Mouse (Mus musculus): ENCODE results near the gene Scap.
"Not testable (repeated sequence)": the region's sequence is repeated elsewhere in the genome, so short reads cannot be mapped to it uniquely, and the experiment has no call there.

Gene Scap

DNA sequence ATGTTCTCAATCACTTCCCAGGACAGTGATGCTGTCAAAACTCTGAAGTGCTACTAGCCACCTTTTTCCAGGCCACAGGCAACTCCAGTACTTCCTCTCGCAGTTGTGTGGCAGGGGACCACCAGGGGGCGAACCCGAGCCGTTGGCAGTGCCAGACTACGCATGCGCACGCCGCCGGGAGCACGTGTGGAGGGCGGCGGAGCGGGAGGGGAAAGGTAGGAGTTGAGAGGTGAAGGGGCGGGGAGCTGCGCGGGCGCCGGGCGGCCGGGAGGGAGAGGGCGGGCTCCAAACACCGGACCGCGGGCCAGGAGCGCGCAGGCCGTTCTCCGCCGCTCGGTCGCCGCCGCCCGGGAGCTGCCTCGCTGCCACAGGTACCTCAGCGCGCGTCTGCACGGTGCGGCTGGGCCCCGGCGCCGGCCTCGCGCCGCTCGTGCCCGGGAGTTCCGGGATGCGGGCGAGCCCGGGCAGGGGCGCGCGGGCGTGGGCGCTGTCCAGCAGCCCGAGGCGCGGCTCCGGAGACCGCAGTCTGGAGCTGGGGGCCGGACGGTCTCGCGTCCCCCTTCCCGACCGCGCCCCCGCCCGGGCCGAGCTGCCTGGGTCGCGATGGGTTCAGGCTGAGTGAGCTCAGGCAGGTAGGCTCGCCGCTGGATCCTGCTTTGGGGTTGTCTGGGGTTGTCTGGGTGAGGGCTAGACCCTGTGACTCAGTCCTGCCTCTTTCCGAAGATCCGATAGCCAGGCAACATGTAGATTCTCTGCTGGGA is at the start of gene Scap:
Gene Scap (plus strand): TSS at position 154 of the 761 bp plus-strand sequence.
- peak; percentile 96 to 99 for DNase-seq

DNA sequence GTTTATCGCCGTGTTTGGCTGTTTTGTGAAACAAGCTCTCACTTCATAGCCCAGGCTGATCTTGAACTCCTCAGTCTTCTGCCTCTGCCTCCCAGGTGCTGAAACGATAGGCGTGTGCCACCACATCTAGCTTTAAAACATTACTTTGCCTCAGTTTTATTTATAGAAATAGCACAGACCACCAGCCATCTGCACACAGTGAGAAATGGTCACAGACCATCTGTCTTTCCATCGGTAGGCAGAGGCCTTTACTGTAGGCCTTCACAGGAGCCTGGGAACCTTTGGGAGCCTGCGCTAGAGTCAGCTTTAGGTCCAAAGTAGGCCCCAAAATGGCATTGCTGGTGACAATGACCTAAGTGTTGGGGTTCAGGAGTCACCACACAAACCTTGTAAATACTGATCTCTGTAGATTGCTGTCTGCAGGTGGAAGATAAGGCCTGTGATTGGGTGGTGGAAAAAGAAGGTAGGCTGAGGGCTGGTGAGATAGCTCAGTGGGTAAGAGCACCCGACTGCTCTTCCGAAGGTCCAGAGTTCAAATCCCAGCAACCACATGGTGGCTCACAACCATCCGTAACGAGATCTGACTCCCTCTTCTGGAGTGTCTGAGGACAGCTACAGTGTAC is 48.9 kb upstream of the Scap start:
- DNase-seq = no peak

DNA sequence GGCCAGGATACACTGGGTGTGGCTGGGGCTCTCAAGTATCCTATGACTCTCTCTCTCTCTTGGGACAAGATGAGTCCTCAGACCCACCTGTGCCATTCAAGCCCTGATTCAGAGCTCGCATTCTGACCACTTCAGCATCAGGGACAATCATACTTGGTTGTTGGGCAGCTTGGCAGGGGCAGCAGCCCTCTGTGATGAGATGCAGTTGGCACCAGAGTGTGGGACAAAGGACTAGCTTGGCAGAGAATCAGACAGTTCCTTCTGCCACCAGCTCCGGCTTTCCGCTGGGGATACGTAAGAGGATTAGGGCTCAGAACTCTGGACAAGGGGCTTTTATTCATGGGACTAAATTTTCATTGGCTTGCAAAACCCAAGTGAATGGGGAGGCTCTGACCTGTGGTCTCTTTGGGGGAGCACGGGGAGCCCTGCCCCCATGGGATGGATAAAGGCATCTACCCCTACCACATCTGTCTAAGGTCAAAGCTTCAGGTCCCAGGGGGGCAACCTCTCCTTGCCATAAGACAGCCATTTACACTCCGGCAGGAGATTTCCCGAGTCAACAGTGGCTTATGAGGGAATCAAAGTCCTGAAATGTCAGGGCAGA is 45.7 kb upstream of the Scap start:
- no peak for DNase-seq

DNA sequence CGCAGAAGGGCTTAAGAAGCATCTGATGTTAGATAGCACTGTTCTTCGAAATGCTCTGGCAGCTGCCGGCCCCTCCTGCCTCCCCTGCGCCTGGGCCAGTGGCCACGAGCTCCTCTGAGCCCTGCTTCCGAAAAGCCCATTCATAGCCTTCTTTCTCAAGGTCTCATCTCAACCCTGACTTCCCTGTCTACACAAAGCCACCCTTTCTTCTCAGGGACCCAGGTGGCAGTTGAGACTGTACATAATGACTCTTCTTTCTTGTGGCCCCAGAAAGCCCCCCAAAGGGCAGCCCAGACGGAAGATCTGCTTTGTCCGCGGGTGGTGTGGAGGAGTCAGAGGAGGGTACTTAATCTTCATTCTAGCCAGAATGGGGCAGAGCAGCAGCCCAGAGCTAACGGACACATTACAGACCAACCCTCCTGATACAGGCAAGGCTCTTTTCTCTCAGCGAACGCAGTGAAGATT is 39.8 kb upstream of the Scap start:
- no peak for DNase-seq

DNA sequence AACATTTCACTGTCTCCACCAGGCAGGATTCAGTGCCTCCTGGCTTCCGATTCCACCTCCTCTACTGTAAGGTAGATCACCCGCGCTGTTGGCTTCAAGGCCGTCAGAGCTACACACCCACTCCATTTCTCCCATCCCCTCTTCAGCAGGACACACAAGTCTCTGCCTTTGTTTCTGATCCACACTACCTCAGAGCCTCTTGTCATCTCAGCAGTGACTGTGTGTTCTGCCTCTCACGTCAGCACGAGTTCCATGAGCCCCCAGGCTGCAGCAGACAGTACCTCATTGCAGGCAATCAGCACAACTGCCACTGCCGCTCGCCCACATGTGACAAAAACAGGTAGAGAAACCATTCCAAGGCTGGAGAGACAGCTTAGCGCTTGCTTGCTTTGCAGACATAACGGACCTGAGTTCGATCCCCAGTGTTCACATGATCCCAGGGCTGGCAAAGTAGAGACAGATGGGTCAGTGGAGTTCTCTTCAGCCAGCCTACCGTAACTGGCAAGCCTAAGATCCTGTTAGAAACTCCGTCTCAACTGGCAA is 39.1 kb upstream of the Scap start:
- no peak for DNase-seq

DNA sequence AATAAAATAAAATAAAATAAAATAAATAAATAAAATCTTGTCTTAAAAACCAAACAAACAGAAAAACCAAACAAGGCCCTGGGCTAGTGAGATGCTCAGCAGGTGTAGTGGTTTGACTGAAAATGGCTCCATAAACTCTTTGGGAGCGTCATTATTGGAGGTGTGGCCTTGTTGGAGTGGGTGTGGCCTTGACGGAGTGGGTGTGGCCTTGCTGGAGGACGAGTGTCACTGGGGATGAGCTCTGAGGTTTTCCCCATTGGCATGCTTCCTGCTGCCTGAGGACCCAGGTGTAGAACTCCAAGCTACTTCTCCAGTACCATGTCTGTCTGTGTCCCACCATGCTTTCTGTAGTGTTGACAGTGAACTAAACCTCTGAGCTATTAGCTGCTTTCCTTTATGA is 38.3 kb upstream of the Scap start:
- no peak for DNase-seq

DNA sequence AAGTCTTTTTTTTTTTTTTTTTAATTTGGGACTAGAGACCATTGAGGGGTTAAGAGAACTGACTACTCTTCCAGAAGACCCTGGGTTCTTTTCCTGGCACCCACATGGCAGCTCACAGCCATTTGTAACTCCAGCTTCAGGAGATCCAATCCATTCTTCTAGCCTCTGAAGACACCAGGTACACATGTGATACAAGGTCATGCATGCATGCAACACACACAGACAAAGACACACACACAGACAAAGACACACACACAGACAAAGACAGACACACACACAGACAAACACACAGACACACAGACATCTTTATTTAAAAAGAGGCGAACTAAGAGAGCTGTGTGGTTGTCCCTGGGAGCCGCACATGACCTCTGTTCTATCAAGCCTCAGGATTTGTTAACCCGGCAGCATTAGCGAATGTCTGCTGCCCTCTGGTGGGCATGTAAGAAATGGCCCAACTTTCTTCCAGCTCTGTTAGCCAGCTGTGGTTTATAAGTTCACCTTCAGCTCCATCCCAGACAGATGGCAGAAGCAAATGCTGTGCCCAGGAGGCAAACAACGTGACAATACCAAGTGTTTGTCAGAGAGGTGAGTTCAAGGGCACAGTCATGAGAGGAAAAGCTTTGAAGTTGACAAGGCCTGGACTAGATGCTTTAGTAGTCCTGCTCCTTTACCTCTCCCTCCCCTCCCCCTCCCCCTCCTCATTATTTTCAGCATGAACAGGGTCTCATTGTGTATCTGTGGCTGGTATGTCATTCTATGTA is 36.0 kb upstream of the Scap start:
- peak; percentile 69 to 84 for DNase-seq

DNA sequence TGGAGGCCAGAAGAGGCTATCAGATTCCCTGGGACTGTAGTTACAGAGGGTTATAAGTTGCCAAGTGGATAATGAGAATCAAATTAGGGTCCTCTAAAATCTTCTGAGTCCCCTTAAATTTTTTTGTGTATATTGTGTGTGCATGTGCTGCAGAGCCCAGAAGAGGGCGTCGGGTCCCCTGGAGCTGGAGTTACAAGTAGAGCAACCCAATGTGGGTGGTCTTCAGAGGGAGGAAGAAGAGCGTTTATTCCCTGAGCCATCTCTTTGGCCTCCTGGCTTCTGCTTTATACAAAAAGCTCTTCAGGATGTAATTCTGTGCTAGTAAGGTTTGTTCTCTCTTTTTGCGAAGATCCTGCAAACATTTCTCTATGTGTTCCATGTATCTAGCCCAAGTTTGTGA is 28.6 kb upstream of the Scap start:
- no peak for DNase-seq

DNA sequence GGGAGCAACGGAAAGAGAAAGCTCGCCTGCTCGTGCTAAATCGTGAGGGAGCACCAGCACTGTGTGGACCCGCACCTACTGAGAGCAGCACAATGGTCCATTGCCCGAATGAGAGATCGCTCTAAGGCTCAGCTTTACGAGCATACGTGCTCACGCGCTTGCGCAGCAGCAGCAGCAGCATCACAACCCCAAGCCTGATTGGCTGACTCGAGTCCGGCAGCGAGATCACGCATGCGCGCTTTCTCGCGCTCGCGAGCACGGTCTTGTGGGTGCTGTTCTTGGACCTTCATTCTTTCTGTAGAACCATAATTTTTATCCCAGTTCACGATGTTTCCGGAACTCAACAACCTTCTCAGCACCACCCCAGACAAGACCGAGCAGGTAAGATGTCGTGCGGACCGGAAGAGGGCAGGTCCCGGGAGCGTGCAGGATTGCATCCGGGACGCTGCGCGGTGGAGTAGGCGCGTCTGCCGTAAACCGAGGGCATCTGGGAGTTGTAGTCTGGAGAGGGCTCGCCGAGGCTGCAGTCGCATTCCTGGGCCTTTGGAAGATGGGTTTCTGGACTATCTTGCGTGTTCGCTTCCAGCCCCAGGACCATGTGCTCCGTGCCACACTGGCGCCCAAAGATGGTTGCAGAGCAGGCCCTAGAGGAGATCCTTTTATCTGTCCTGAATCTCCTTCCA is 28.0 kb upstream of the Scap start, which contains the start of gene Elp6:
Gene Elp6 (plus strand): TSS at position 205 of the 683 bp plus-strand sequence.
- DNase-seq = peak; percentile 91 to 93

DNA sequence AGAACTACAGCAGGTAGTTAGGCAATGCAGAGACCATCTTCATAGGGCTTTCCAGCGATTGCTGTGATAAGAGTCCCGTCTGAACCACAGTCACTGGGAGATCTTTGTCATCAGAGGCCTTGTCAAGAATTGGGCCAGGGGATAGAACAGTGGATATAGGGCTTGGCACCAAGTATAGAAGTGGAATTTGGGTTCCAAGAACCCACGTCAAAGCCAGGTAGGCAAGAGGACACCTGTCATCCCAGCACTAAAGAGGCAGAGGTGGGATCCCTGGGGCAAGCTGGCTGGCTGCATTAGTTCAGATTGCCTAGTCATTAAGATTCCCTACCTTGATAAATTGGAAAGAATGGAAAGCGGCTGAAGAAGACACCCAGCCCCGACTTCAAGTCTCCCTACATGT is 26.7 kb upstream of the Scap start:
- DNase-seq = no peak

DNA sequence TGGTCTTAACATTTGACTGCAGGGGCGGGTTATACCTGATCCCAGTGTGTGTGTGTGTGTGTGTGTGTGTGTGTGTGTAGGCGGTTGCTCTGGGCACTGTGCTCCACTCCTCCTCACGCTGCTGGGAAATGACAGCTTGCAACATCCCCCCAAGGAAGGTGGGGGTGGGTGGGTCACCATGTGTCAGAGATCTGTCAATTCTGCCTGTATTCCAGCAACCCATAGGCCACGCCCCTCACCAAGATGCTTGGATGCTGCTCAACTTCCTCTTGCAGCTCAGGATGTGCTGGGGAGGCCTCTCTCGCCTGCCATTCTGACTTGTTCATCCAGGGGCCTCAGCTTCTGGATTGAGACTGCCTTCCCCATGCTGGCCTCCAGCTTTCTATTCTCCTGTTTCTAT is 18.4 kb upstream of the Scap start:
- DNase-seq = no peak

DNA sequence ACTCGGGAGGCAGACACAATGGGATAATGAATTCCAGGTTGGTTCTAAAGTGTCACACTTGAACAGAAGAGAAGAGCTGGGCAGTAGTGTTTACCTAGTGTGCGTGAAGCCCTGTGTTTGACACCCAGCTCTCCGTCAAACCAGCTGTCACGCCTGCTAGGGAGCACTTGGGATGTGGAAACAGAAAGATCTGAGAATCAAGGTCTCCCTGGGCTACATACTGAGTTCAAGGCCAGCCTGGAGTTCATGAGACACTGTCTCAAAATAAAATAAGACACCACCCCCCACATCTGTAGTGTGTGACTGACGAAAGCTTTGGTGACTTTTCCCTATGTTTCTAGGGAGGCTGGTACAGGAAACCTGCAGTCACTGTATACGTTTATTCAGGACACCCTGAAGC is 17.7 kb upstream of the Scap start:
- DNase-seq = no peak

DNA sequence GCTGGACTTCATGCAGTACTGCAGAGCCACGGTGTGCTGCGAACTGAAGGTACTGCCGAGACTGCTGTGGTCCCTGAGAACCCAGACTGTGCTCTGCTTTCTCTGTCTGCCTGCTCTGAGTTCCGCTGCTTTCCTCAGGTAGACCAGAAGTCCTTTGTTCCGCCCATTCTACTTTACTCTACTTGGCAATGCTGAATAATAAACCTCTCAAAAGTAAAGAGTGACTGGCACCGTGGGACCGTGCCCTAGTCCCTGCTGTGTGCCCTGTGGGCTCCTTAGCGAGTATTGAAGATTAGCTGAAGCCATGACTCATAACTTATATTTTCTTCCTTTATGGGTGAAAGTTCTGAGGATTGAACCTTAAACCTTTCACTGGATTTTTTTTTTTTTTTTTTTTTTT is 17.2 kb upstream of the Scap start:
- no peak for DNase-seq

DNA sequence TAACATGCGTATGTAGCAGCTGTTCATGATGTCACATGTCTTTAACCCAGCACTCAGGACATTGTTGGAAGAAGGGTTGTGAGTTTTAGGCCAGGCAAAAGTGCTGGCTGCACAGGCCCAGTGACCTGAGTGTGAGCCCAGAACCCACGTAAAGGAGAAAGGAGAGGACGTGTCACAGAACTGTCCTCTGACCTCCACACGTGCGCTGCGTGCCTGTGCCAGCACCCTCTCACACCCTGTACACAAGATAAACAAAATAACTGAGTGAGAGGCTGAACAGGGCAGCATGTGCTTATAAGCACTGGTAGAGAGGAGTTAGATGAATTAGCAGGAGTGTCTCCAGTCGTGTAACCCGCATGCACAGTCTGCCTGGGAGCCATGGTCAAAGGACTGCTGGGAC is 16.6 kb upstream of the Scap start:
- no peak for DNase-seq

DNA sequence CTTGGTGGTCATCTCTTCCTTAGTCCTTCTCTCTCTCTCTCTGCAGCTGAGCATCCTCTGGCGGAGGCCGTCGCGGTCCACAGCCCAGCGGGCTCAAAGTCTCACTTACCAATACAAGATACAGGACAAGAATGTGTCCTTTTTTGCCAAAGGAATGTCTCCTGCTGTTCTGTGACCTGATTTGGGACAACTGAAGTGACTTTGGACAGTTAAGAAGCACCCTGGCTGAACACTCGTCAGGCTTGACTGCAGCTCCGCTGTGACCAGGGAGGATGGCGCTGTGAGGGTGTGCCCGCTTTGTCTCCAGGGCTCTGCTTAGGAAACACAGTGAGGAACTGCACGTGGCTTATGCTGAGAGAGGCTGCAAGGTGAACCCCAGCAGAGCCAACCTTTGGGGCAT is 12.3 kb upstream of the Scap start:
- no peak for DNase-seq

DNA sequence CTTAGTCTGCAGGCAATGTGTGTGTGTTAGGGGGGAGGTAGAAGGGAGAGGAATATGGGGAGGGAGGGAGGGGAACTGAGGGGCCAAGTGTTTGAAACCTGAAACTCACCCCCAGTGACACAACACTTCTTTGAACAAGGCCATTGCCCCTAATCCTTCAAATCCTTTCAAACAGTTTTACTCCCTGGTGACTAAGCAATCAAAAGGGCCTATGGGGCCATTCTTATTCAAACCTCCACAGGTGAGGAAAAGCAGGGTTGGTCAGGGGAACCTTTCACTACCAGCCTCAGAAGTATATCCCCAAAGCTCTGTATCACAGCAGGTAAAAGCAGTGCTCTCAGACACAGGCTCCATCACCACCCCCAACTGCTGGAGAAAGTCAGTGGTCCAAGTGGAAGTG is 10.1 kb upstream of the Scap start:
- DNase-seq = no peak

DNA sequence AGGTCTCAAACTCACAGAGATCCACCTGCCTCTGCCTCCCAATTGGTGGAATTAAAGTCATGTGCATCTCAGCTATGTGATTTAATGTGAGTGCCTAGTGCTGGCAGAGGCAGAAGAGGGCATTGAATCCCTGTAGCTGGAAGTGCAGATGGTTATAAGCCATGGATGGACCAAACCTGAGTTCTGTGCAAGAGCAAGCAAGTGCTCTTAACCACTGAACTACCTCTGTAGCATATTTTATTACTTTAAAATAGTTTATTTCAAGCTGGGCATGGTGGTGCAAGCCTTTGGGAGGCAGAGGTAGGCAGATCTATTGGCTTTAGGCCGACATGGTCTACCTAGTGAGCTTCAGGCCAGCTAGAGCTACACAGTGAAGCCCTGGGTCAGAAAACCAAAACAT is 8.9 kb upstream of the Scap start:
- DNase-seq = no peak

DNA sequence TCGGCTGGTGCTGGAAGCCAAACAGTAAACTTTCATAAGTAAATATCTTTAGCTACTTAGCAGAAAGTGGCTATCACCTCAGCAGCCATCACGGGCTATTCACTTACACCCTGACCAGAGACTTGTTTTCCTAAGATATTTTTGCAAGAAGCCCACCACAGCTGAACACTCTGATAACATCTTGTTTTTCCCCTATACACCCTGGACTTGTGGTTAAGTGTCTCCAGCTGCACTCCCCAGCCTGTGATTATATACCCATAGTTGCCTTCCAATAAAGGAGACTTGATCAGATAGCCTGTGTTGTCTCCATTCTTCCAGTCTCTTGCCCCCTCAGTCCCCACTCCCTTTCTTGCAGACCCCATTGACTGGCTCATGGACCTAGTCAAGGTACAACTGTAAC is 4.9 kb upstream of the Scap start:
- no peak for DNase-seq

DNA sequence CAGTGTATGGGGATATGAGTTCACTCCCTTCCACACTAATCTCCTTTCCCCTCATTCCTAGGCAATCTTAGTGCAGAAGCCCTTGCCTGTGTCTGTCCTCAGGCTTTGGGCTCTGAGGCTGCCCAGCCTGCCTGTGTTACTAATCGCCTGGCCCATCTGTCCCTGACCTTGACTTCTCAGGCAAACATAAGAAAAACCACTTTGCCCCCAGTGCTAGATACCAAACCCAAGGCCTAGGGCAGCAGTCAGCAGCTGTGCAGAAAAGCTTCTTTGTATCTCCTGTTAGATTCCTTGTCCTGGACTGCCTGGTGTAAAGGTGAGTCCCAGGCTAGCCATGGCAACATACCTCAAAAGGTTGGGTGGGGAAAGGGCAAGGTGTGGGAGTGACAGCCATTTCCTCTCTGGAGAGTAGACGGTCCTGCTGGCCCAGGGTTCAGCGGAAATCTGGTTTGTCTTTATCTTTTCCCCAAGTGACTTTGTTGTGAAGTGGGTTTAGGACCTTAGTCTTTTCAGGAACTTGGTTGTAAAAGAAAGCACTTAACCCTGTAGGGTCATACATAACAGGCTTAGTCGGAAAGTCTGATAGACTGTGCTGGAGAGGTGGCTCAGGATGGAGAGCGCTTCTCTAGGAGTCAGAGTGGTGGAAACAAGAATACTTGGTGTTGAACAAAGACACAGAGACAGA is 4.0 kb upstream of the Scap start:
- no peak for DNase-seq

DNA sequence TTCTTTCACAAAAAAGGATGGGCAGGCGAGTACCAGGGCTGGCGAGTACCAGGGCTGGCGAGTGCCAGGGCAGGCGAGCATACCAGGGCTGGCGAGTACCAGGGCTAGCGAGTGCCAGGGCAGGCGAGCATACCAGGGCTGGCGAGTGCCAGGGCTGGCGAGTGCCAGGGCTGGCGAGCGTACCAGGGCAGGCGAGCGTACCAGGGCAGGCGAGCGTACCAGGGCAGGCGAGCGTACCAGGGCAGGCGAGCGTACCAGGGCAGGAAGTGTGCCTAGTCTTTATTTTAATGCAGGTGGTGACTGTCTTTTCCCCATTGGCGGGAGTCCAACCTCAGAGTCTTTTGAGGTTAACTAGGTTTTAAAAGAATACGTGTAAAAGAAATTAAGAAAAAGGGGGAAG is 3.4 kb upstream of the Scap start:
- DNase-seq = no peak

DNA sequence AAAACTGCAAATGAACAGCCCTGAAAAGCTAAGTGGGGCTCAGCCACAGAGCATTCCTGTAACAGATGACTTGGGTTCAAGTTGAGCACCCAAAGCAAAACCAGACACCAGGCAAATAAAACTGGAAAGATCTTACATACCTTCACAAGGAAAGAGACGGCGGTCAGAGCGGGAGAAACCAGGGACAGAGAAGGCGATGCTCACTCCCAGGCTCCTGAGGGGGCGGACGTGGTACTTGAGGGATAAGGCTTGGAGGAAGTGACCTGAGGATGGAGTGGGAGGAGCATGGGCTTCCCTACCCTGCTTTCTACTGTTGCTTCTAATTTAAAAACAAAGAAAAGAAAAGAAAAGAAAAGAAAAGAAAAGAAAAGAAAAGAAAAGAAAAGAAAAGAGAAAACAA is 2.7 kb upstream of the Scap start:
- DNase-seq = no peak

DNA sequence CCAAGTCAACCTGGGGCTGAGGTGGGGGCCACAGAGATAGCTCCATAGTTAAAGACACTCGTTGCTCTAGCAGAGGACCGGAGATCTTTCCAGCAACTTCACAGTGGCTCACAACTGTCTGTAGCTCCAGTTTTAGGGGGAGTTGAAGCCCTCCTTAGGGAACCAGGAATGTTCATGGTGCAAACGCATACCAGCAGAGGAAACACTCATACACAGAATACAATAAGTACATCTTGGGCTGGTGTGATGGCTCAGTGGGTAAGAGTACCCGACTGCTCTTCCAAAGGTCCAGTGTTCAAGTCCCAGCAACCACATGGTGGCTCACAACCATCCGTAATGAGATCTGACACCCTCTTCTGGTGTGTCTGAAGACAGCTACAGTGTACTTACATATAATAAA is 2.2 kb upstream of the Scap start:
- not testable (repeated sequence) for DNase-seq
